Mouse (Mus musculus) erythroid progenitor cell, adult 5-6 weeks (primary cell): ENCODE results near the gene Corin. TPM values are rescaled to one million over a fixed set of nuclear protein-coding genes. Genes with fewer than 3 reads are reported as not detected.

Experiments used
- total RNA-seq, 2 experiments: library from RNA; stranded (forward) in 1 of 2; stranded (reverse) in 1 of 2; fragments of 150-400 nt in 1 of 2; fragments of 186-747, 209-891 nt in 1 of 2; gene quantifications; 2 replicates each; pipeline versions ENCODE4 v1.2.3 to v1.2.4; 2015 to 2017; ENCODE audit warnings: low replicate concordance in 2 of 2

Gene Corin
- total RNA-seq, 2 experiments from 2014 or later = not detected

Other genes with a start within 250 kb of the Corin start
- 16.3 and 25.9 TPM in 2 replicates for gene Nfxl1, start 55.2 kb upstream of the Corin start, total RNA-seq (2015; ENCODE audit: low replicate concordance)
- gene Nfxl1, start 55.2 kb upstream of the Corin start, total RNA-seq (2017; ENCODE audit: low replicate concordance) = 13.5 and 37.6 TPM in 2 replicates
- not detected in 2 replicates for gene Zar1, start 76.8 kb upstream of the Corin start, total RNA-seq (2015; ENCODE audit: low replicate concordance)
- gene Zar1, start 76.8 kb upstream of the Corin start, total RNA-seq (2017; ENCODE audit: low replicate concordance) = not detected in 2 replicates
- gene Gm5868, start 83.1 kb upstream of the Corin start, total RNA-seq (2015; ENCODE audit: low replicate concordance) = not detected in 2 replicates
- gene Gm5868, start 83.1 kb upstream of the Corin start, total RNA-seq (2017; ENCODE audit: low replicate concordance) = not detected in 2 replicates
- not detected in 2 replicates for gene Cnga1, start 139.8 kb upstream of the Corin start, total RNA-seq (2015; ENCODE audit: low replicate concordance)
- 0.26 TPM in 1 of 2 replicates, not detected in the other for gene Cnga1, start 139.8 kb upstream of the Corin start, total RNA-seq (2017; ENCODE audit: low replicate concordance)
- gene Nipal1, start 143.3 kb upstream of the Corin start, total RNA-seq (2015; ENCODE audit: low replicate concordance) = 1.3 TPM in 1 of 2 replicates, not detected in the other
- 0.26 and 1.3 TPM in 2 replicates for gene Nipal1, start 143.3 kb upstream of the Corin start, total RNA-seq (2017; ENCODE audit: low replicate concordance)
- 5.9 TPM in 1 of 2 replicates, not detected in the other for gene Txk, start 248.3 kb upstream of the Corin start, total RNA-seq (2015; ENCODE audit: low replicate concordance)
- 1.3 TPM in 1 of 2 replicates, not detected in the other for gene Txk, start 248.3 kb upstream of the Corin start, total RNA-seq (2017; ENCODE audit: low replicate concordance)